Mouse (Mus musculus): Measurements from ENCODE around the gene Evx1. TPM values are rescaled to one million over a fixed set of nuclear protein-coding genes. Genes with fewer than 3 reads are reported as not detected.

The Evx1 gene
- polyA plus RNA-seq, 1 experiment from 2014 or later, result not detected

GRCm38 (mm10) chr6:52298511-52298910 is 14.8 kb upstream of the Evx1 start:
- no peak for DNase-seq
- WGBS (ENCODE audit: insufficient replicate concordance), result 70% methylated on average over 4 of the region's 4 CpGs
- Histone ChIP-seq H3K36me3 (replicated peaks; ENCODE audit: insufficient read depth, low read length) (no peaks in the 10 kb centered on the region), H3K27me3 (ENCODE audit: insufficient read depth, low read length) (peaks cover 21% of the 10 kb centered on the region), H3K27ac (ENCODE audit: low read depth) (no peak overlapping the region), H3K4me2 (ENCODE audit: low read depth, low read length) (no peak overlapping the region), H3K9ac (replicated peaks) (no peak overlapping the region), H3K9me3 (ENCODE audit: low read length) (no peaks in the 10 kb centered on the region), H3K4me1 (ENCODE audit: insufficient read depth) (no peaks in the 10 kb centered on the region), H3K4me3 (ENCODE audit: low read depth, low read length) (no peak overlapping the region)
- ATAC-seq, result no peak
- TF ChIP-seq EP300 (IDR thresholded peaks at IDR 0.05; ENCODE audit: low read depth) (no peak), CTCF (IDR thresholded peaks at IDR 0.05; ENCODE audit: low read depth) (no peak)

GRCm38 (mm10) chr6:52300806-52301205 is 12.5 kb upstream of the Evx1 start:
- Histone ChIP-seq H3K36me3 (replicated peaks; ENCODE audit: insufficient read depth, low read length) (no peaks in the 10 kb centered on the region), H3K4me2 (ENCODE audit: low read depth, low read length) (no peak overlapping the region), H3K9me3 (ENCODE audit: low read length) (no peaks in the 10 kb centered on the region), H3K27me3 (ENCODE audit: insufficient read depth, low read length) (peaks cover 20% of the 10 kb centered on the region), H3K27ac (ENCODE audit: low read depth) (no peak overlapping the region), H3K9ac (replicated peaks) (no peak overlapping the region), H3K4me1 (ENCODE audit: insufficient read depth) (peaks cover 1% of the 10 kb centered on the region; the same call in 1 of the 2 replicates), H3K4me3 (ENCODE audit: low read depth, low read length) (no peak overlapping the region)
- WGBS (ENCODE audit: insufficient replicate concordance), result 64% methylated on average over 4 of the region's 4 CpGs
- TF ChIP-seq CTCF (IDR thresholded peaks at IDR 0.05; ENCODE audit: low read depth), result no peak
- no peak for TF ChIP-seq EP300 (IDR thresholded peaks at IDR 0.05; ENCODE audit: low read depth)
- no peak for DNase-seq
- no peak for ATAC-seq

- Histone ChIP-seq H3K36me3 (replicated peaks; ENCODE audit: insufficient read depth, low read length) (no peaks in the 10 kb centered on the region), H3K4me2 (ENCODE audit: low read depth, low read length) (no peak overlapping the region), H3K4me3 (ENCODE audit: low read depth, low read length) (no peak overlapping the region), H3K27me3 (ENCODE audit: insufficient read depth, low read length) (peaks cover 43% of the 10 kb centered on the region), H3K27ac (ENCODE audit: low read depth) (no peak overlapping the region), H3K9me3 (ENCODE audit: low read length) (no peaks in the 10 kb centered on the region), H3K4me1 (ENCODE audit: insufficient read depth) (peaks cover 6% of the 10 kb centered on the region), H3K9ac (replicated peaks) (no peak overlapping the region)
- DNase-seq, result peak; percentile 19
- 29% methylated on average over 3 of the region's 3 CpGs for WGBS (ENCODE audit: insufficient replicate concordance)
- TF ChIP-seq EP300 (IDR thresholded peaks at IDR 0.05; ENCODE audit: low read depth) (no peak), CTCF (IDR thresholded peaks at IDR 0.05; ENCODE audit: low read depth) (no peak)
- ATAC-seq, result no peak
These were observed 9.9 kb upstream of the Evx1 start for GRCm38 (mm10) chr6:52303426-52303825.

GRCm38 (mm10) chr6:52305877-52306389 is 7.4 kb upstream of the Evx1 start:
- Histone ChIP-seq H3K27me3 (ENCODE audit: insufficient read depth, low read length) (peaks cover 56% of the 10 kb centered on the region), H3K4me1 (ENCODE audit: insufficient read depth) (peaks cover 6% of the 10 kb centered on the region), H3K4me3 (ENCODE audit: low read depth, low read length) (peak overlapping the region; percentile 33), H3K9me3 (ENCODE audit: low read length) (no peaks in the 10 kb centered on the region), H3K4me2 (ENCODE audit: low read depth, low read length) (peak overlapping the region; percentile 64), H3K27ac (ENCODE audit: low read depth) (no peak overlapping the region), H3K9ac (replicated peaks) (no peak overlapping the region), H3K36me3 (replicated peaks; ENCODE audit: insufficient read depth, low read length) (no peaks in the 10 kb centered on the region)
- DNase-seq (peak; percentile 65), ATAC-seq (peak; percentile 43)
- TF ChIP-seq EP300 (IDR thresholded peaks at IDR 0.05; ENCODE audit: low read depth) (no peak), CTCF (IDR thresholded peaks at IDR 0.05; ENCODE audit: low read depth) (peak; percentile 72)
- 2% methylated on average over 30 of the region's 30 CpGs for WGBS (ENCODE audit: insufficient replicate concordance)

- Histone ChIP-seq H3K9ac (replicated peaks) (no peak overlapping the region), H3K4me3 (ENCODE audit: low read depth, low read length) (no peak overlapping the region), H3K4me2 (ENCODE audit: low read depth, low read length) (no peak overlapping the region), H3K4me1 (ENCODE audit: insufficient read depth) (peaks cover 6% of the 10 kb centered on the region), H3K27ac (ENCODE audit: low read depth) (no peak overlapping the region), H3K9me3 (ENCODE audit: low read length) (no peaks in the 10 kb centered on the region), H3K27me3 (ENCODE audit: insufficient read depth, low read length) (peaks cover 94% of the 10 kb centered on the region), H3K36me3 (replicated peaks; ENCODE audit: insufficient read depth, low read length) (no peaks in the 10 kb centered on the region)
- 37% methylated on average over 10 of the region's 10 CpGs for WGBS (ENCODE audit: insufficient replicate concordance)
- no peak for DNase-seq
- TF ChIP-seq CTCF (IDR thresholded peaks at IDR 0.05; ENCODE audit: low read depth), result no peak
- no peak for TF ChIP-seq EP300 (IDR thresholded peaks at IDR 0.05; ENCODE audit: low read depth)
- no peak for ATAC-seq
These were observed 3.5 kb upstream of the Evx1 start for GRCm38 (mm10) chr6:52309766-52310165.

- H3K27me3 ChIP-seq (ENCODE audit: insufficient read depth, low read length), result peaks cover 97% of the 10 kb centered on the region
- H3K9ac ChIP-seq (replicated peaks), result no peak overlapping the region
- H3K36me3 ChIP-seq (replicated peaks; ENCODE audit: insufficient read depth, low read length), result no peaks in the 10 kb centered on the region
- H3K9me3 ChIP-seq (ENCODE audit: low read length), result no peaks in the 10 kb centered on the region
- ATAC-seq, result no peak
- 2% methylated on average over 24 of the region's 24 CpGs for WGBS (ENCODE audit: insufficient replicate concordance)
- peaks cover 6% of the 10 kb centered on the region for H3K4me1 ChIP-seq (ENCODE audit: insufficient read depth)
- TF ChIP-seq CTCF (IDR thresholded peaks at IDR 0.05; ENCODE audit: low read depth), result no peak
- no peak for TF ChIP-seq EP300 (IDR thresholded peaks at IDR 0.05; ENCODE audit: low read depth)
- no peak overlapping the region for H3K4me2 ChIP-seq (ENCODE audit: low read depth, low read length)
- no peak for DNase-seq
- no peak overlapping the region for H3K4me3 ChIP-seq (ENCODE audit: low read depth, low read length)
- H3K27ac ChIP-seq (ENCODE audit: low read depth), result no peak overlapping the region
These were observed 2.9 kb upstream of the Evx1 start for GRCm38 (mm10) chr6:52310366-52310765.

All from liver, postnatal 0 days (tissue).